Mouse (Mus musculus) stomach, postnatal 0 days (tissue): ENCODE data around the gene Abcg4.

Experiments
- CTCF ChIP-seq: IDR thresholded peaks from 2 replicates; pipeline ENCODE4 v1.5.1; 2016; ENCODE audit warnings: antibody characterized with exemption, low read depth, mild to moderate bottlenecking, moderate library complexity
- EP300 ChIP-seq: optimal IDR thresholded peaks from 2 replicates; pipeline ENCODE3; 2016; ENCODE audit warnings: antibody characterized with exemption

GRCm38 (mm10) chr9:44269973-44270372, 18.4 kb downstream of the Abcg4 start:
- TF ChIP-seq CTCF (no peak), EP300 (no peak)
